16 mouse cellular contexts compared by ENCODE assay signal in the genomic region with DNA sequence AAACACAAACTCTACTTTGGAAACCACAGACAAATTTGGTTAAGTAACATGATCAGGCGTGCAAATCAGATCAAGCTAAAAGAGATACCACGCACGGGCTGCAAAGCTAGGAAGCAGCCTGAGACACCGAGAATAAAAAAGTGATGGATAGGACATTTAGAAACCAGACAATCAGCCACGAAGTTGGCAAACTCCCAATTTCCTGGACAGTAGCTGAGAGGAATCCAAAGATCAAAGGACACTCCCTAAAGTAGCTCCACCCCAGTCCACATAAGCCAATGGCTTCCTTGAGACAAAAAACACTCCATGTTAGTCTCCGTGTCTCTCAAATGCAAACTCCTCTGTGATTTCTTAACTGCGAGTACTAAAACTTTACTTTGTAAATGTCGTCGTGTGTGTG. TPM values are rescaled to one million over a fixed set of nuclear protein-coding genes. Genes with fewer than 3 reads are reported as not detected.
A peak's percentile ranks its signal among the peaks of the same experiment; 100 is the strongest.
DNase-seq lines count a peak whose midpoint lies in the region; ATAC-seq and TF ChIP-seq lines count a peak whose summit lies in the region.
"Had no signal": no experiment of that assay in that cellular context is flagged by ENCODE, and none has a peak within 500 bp of the region (broad histone marks: within the 10 kb centered on the region; RNA-seq: fewer than 3 reads in every experiment).

No protein-coding gene starts in this region.

- DNase-seq in neural tube, embryonic 10.5 days (ENCODE audit: extremely low spot score, low spot score), result no peak
- peak; percentile 81 to 86 for DNase-seq in kidney, postnatal 36 days
- no peak for DNase-seq in layer of hippocampus, postnatal 25 days (ENCODE audit: extremely low spot score in 1 of 2, low spot score in 1 of 2)
- DNase-seq in forebrain, embryonic 11.5 days (ENCODE audit: low spot score), result no peak
- no peak for DNase-seq in layer of hippocampus, adult 9-11 months
- DNase-seq: retina, postnatal 1 day had no signal

- no peaks in the 10 kb centered on the region for H3K9me3 ChIP-seq in neural tube, embryonic 14.5 days (ENCODE audit: control insufficient read depth, low read length)
- no peaks in the 10 kb centered on the region for H3K9me3 ChIP-seq in intestine, postnatal 0 days (ENCODE audit: control insufficient read depth)
- H3K9me3 ChIP-seq in forebrain, embryonic 11.5 days (ENCODE audit: control insufficient read depth, low read length), result no peaks in the 10 kb centered on the region
- H3K9me3 ChIP-seq: limb, embryonic 12.5 days had no signal

- no peak for TF ChIP-seq CTCF in intestine, postnatal 0 days (IDR thresholded peaks at IDR 0.05; ENCODE audit: low read depth)
- TF ChIP-seq CTCF in small intestine, adult 2 months (IDR thresholded peaks at IDR 0.05; ENCODE audit: extremely low read depth, insufficient read length, insufficient replicate concordance, low read depth, low read length), result no peak

- no peaks in the 10 kb centered on the region for H3K36me3 ChIP-seq in neural tube, embryonic 14.5 days (ENCODE audit: control insufficient read depth, insufficient read depth, low read length)
- H3K36me3 ChIP-seq in intestine, postnatal 0 days (ENCODE audit: control insufficient read depth, insufficient read depth), result peaks cover 21% of the 10 kb centered on the region
- peaks cover 22% of the 10 kb centered on the region for H3K36me3 ChIP-seq in small intestine, adult 2 months (ENCODE audit: control insufficient read depth, insufficient read depth, low read length)
- H3K36me3 ChIP-seq in forebrain, embryonic 11.5 days (ENCODE audit: control insufficient read depth, insufficient read depth, low read length), result no peaks in the 10 kb centered on the region; the same call in 1 of the 2 replicates

- H3K9ac ChIP-seq in neural tube, embryonic 14.5 days (replicated peaks; ENCODE audit: low read depth, low read length), result no peak overlapping the region
- no peak overlapping the region for H3K9ac ChIP-seq in intestine, postnatal 0 days (ENCODE audit: low read depth, low read length)
- H3K9ac ChIP-seq in forebrain, embryonic 11.5 days (ENCODE audit: low read length), result no peak overlapping the region
- H3K9ac ChIP-seq: limb, embryonic 12.5 days had no signal

- H3K27ac ChIP-seq in neural tube, embryonic 14.5 days (ENCODE audit: low read depth, low read length), result no peak overlapping the region
- 0 out of 2 replicates have a peak overlapping the region, but pooled peaks have one; percentile 30 for H3K27ac ChIP-seq in intestine, postnatal 0 days (ENCODE audit: low read depth, low read length)
- peak overlapping the region; percentile 71 for H3K27ac ChIP-seq in small intestine, adult 2 months (ENCODE audit: insufficient read depth, low read depth, low read length)
- H3K27ac ChIP-seq in forebrain, embryonic 11.5 days (ENCODE audit: low read depth, low read length), result no peak overlapping the region
- H3K27ac ChIP-seq: limb, embryonic 12.5 days had no signal

- no peak for TF ChIP-seq POLR2A in small intestine, adult 2 months (IDR thresholded peaks at IDR 0.05; ENCODE audit: low read depth, low read length)

- WGBS in neural tube, embryonic 14.5 days, result 59% methylated on average over 9 of the region's 9 CpGs
- WGBS in intestine, postnatal 0 days, result 31% methylated on average over 9 of the region's 9 CpGs
- 23% methylated on average over 9 of the region's 9 CpGs for WGBS in small intestine, adult 2 months
- WGBS in forebrain, embryonic 11.5 days, result 82% methylated on average over 9 of the region's 9 CpGs

- peaks cover 34% of the 10 kb centered on the region for H3K4me1 ChIP-seq in neural tube, embryonic 14.5 days (ENCODE audit: control insufficient read depth, insufficient read depth, low read length)
- peaks cover 5% of the 10 kb centered on the region for H3K4me1 ChIP-seq in intestine, postnatal 0 days (replicated peaks; ENCODE audit: control insufficient read depth, insufficient read depth, low read length)
- peaks cover 23% of the 10 kb centered on the region; the same call in 1 of the 2 replicates for H3K4me1 ChIP-seq in small intestine, adult 2 months (ENCODE audit: control insufficient read depth, insufficient read depth, insufficient read length, low read length)
- H3K4me1 ChIP-seq in forebrain, embryonic 11.5 days (replicated peaks; ENCODE audit: control insufficient read depth, insufficient read depth, low read length), result no peaks in the 10 kb centered on the region; the same call in 1 of the 2 replicates

- H3K27me3 ChIP-seq in neural tube, embryonic 14.5 days (ENCODE audit: control insufficient read depth, insufficient read depth, low read length), result no peaks in the 10 kb centered on the region
- no peaks in the 10 kb centered on the region for H3K27me3 ChIP-seq in intestine, postnatal 0 days (replicated peaks; ENCODE audit: control insufficient read depth, insufficient read depth, low read length)
- no peaks in the 10 kb centered on the region for H3K27me3 ChIP-seq in small intestine, adult 2 months (ENCODE audit: control insufficient read depth, insufficient read depth, low read length)
- H3K27me3 ChIP-seq in forebrain, embryonic 11.5 days (ENCODE audit: control insufficient read depth, insufficient read depth, low read length), result no peaks in the 10 kb centered on the region
- H3K27me3 ChIP-seq: CH12.LX; limb, embryonic 12.5 days had no signal

- no peak for ATAC-seq in neural tube, embryonic 14.5 days (ENCODE audit: low read depth)
- no peak for ATAC-seq in intestine, postnatal 0 days
- ATAC-seq in forebrain, embryonic 11.5 days (replicated peaks; ENCODE audit: low FRiP score), result no peak
- ATAC-seq: inflammation-experienced regulatory T-cells, adult 6 months had no signal

- H3K4me3 ChIP-seq in neural tube, embryonic 14.5 days (ENCODE audit: low read depth, low read length), result no peak overlapping the region
- H3K4me3 ChIP-seq in intestine, postnatal 0 days (ENCODE audit: low read depth, low read length), result no peak overlapping the region
- peak overlapping the region; percentile 23 for H3K4me3 ChIP-seq in small intestine, adult 2 months (ENCODE audit: low read depth, low read length)
- H3K4me3 ChIP-seq in forebrain, embryonic 11.5 days (ENCODE audit: low read depth, low read length), result no peak overlapping the region
- H3K4me3 ChIP-seq: limb, embryonic 12.5 days had no signal

- H3K4me2 ChIP-seq in neural tube, embryonic 14.5 days (ENCODE audit: low read depth, low read length), result peak overlapping the region; percentile 21; the same call in 1 of the 2 replicates
- H3K4me2 ChIP-seq in intestine, postnatal 0 days (replicated peaks; ENCODE audit: low read depth), result peak overlapping the region; percentile 42
- H3K4me2 ChIP-seq in forebrain, embryonic 11.5 days (ENCODE audit: low read depth, low read length, severe bottlenecking), result no peak overlapping the region
- H3K4me2 ChIP-seq: limb, embryonic 12.5 days had no signal

RNA-seq across cellular contexts. Expression of gene Dad1, which starts 4.6 kb away (rescaled TPM):
- polyA plus RNA-seq in neural tube, embryonic 14.5 days (2014; fragmentation: Nextera tagmentation; extraction: Ambion mirVana), result 401 and 423 TPM in 2 replicates
- polyA plus RNA-seq in intestine, postnatal 0 days (2015; fragmentation: Nextera tagmentation; extraction: Ambion mirVana), result 484 and 492 TPM in 2 replicates
- polyA plus RNA-seq in small intestine, adult 2 months (2012; rRNA removed), result 561 and 627 TPM in 2 replicates
- total RNA-seq in layer of hippocampus, postnatal 25 days (2021), result 100 to 1,000 TPM; 117 to 132 TPM
- polyA plus RNA-seq in forebrain, embryonic 11.5 days (2014; fragmentation: Nextera tagmentation; extraction: Ambion mirVana), result 233 and 240 TPM in 2 replicates

RNA-seq across cellular contexts. Expression of gene Abhd4, which starts 4.7 kb away (rescaled TPM):
- polyA plus RNA-seq in neural tube, embryonic 14.5 days (2014; fragmentation: Nextera tagmentation; extraction: Ambion mirVana), result 57.4 and 69.5 TPM in 2 replicates
- polyA plus RNA-seq in intestine, postnatal 0 days (2015; fragmentation: Nextera tagmentation; extraction: Ambion mirVana), result 38.3 and 38.4 TPM in 2 replicates
- polyA plus RNA-seq in small intestine, adult 2 months (2012; rRNA removed), result 35.2 and 53.6 TPM in 2 replicates
- 10 to 100 TPM; 60.2 to 64.3 TPM for total RNA-seq in layer of hippocampus, postnatal 25 days (2021)
- polyA plus RNA-seq in forebrain, embryonic 11.5 days (2014; fragmentation: Nextera tagmentation; extraction: Ambion mirVana), result 50.9 and 53.5 TPM in 2 replicates

RNA-seq across cellular contexts. Expression of gene Olfr49, which starts 35.4 kb away (rescaled TPM):
- polyA plus RNA-seq in neural tube, embryonic 14.5 days (2014; fragmentation: Nextera tagmentation; extraction: Ambion mirVana), result not detected in 2 replicates
- 0.14 TPM in 1 of 2 replicates, not detected in the other for polyA plus RNA-seq in intestine, postnatal 0 days (2015; fragmentation: Nextera tagmentation; extraction: Ambion mirVana)
- polyA plus RNA-seq in small intestine, adult 2 months (2012; rRNA removed), result not detected in 2 replicates
- not detected for total RNA-seq in layer of hippocampus, postnatal 25 days (2021)
- polyA plus RNA-seq in forebrain, embryonic 11.5 days (2014; fragmentation: Nextera tagmentation; extraction: Ambion mirVana), result not detected in 2 replicates
- total RNA-seq: CH12.LX; gastrocnemius, adult 18-20 months had no signal
- polyA plus RNA-seq: cortical plate, adult 2 months; limb, embryonic 12.5 days; stomach, embryonic 14.5 days; urinary bladder, adult 2 months had no signal

Comparison
In these comparisons a context has a peak if more than half of its experiments do, and no peak if none do; other contexts are left out.
1. H3K27ac ChIP-seq: peak in intestine, postnatal 0 days (single experiment) and small intestine, adult 2 months (single experiment); none in neural tube, embryonic 14.5 days (single experiment) and forebrain, embryonic 11.5 days (single experiment).
2. DNase-seq: peak in kidney, postnatal 36 days (2 of 2); none in neural tube, embryonic 10.5 days (single experiment), layer of hippocampus, postnatal 25 days (0 of 2), forebrain, embryonic 11.5 days (single experiment) and layer of hippocampus, adult 9-11 months (single experiment).